Mouse (Mus musculus) G1E (cell line): ENCODE results near the gene Tceal1.
"Not testable (repeated sequence)": the region's sequence is repeated elsewhere in the genome, so short reads cannot be mapped to it uniquely, and the experiment has no call there.

Experiments
- CTCF ChIP-seq: IDR thresholded peaks from 2 replicates; pipeline ENCODE4 v1.5.1; 2012; ENCODE audit warnings: low read depth, low read length, inconsistent platforms, mixed read lengths
- POLR2AphosphoS5 ChIP-seq: IDR thresholded peaks from 2 replicates; pipeline ENCODE4 v1.6.1; 2012; ENCODE audit warnings: low read depth, low read length, inconsistent platforms; ENCODE audit not compliant: insufficient replicate concordance
- TAL1 ChIP-seq: conservative IDR thresholded peaks from 2 replicates; pipeline ENCODE4 v1.6.1; 2012; ENCODE audit warnings: low read depth, low read length, inconsistent platforms, mixed read lengths

- not testable (repeated sequence) for TF ChIP-seq CTCF, TAL1, POLR2AphosphoS5
These were observed 7.1 kb downstream of the Tceal1 start for GRCm38 (mm10) chrX:136714742-136715474.
